Mouse (Mus musculus) lung, adult 2 months (tissue): ENCODE data around the gene Pde4b. TPM values are rescaled to one million over a fixed set of nuclear protein-coding genes. Genes with fewer than 3 reads are reported as not detected.
"Not testable (repeated sequence)": the region's sequence is repeated elsewhere in the genome, so short reads cannot be mapped to it uniquely, and the experiment has no call there.

ENCODE experiments used
- DNase-seq: peaks from one replicate; pipeline ENCODE4 v3.0.0; 2022
- H3K4me1 ChIP-seq: fragments of 200-500 bp; 2 replicates; pipeline ENCODE4 v1.6.1; 2011; ENCODE audit warnings: low read length; ENCODE audit not compliant: control insufficient read depth, insufficient read depth
- H3K4me3 ChIP-seq: fragments of 200-500 bp; replicated peaks from 2 replicates; pipeline ENCODE3; 2011; ENCODE audit warnings: low read depth, mild to moderate bottlenecking, control low read depth, low read length; ENCODE audit errors: extremely low read depth
- CTCF ChIP-seq: fragments of 200-500 bp; IDR thresholded peaks from 2 replicates; pipeline ENCODE4 v1.5.1; 2011; ENCODE audit warnings: mild to moderate bottlenecking, low read length, control low read depth; ENCODE audit not compliant: insufficient read depth
- POLR2A ChIP-seq: fragments of 200-500 bp; IDR thresholded peaks from 2 replicates; pipeline ENCODE4 v1.6.1; 2011; ENCODE audit warnings: low read depth, mild to moderate bottlenecking, control low read depth, low read length, borderline replicate concordance; ENCODE audit errors: extremely low read depth
- WGBS: fragments of 180-500 bp; shearing (Covaris S2); methylation state at CpG from one replicate; pipeline ENCODE4 v1.1.7; 2018; 5-methylcytosine and 5-hydroxymethylcytosine counted together
- polyA plus RNA-seq: library from polyadenylated mRNA; depleted of rRNA; stranded (reverse); fragments of >200 nt; gene quantifications from 2 replicates; pipeline ENCODE4 v1.2.3, GENCODE M21; 2012

Gene Pde4b
- polyA plus RNA-seq, 1 experiment: 23.1 TPM

DNA sequence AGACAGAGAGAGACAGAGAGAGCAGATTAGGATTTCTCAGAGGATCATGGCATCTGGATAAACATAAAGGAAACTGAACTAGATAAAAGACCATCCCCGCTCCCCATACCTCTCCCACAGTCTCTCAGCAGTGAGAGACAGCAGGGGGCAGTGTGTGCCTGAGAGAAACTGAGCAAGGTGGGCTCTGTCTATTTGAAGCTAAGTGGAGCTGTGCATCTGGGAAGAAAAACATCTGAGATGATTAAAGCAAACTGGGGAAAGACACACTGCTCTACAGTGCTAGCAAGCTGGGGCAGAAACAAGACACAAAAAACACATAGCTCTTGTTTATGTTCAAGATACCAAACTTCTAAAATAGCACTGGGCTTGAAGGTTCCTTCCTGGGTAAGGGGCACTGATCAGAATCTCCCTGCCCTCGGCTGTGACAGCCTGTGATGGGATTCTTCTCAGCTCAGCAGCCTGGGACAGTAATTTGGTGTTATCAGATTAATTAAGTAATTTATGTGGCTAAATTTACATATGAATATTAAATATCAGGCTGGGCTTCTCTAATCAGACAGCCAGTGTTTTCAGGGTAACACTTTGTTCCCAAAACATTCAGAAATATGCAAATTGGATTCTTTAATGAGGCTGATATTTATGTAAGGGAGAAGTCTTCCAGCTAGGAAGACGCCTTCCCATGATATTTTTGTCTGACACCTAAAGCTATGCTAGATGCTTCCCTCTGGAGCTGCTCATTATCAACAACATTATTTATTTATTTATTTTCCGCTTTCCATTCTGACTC, 399.0 kb downstream of the Pde4b start:
- Histone ChIP-seq H3K4me3 (no peak overlapping the region), H3K4me1 (no peaks in the 10 kb centered on the region)
- DNase-seq: no peak
- no peak for TF ChIP-seq POLR2A
- peak; percentile 37; the same call in 1 of the 2 replicates for TF ChIP-seq CTCF
- whole genome bisulfite sequencing: 60% methylated on average over 4 of the region's 4 CpGs

- H3K4me1 ChIP-seq: no peaks in the 10 kb centered on the region
- no peak overlapping the region for H3K4me3 ChIP-seq
- no peak for DNase-seq
- TF ChIP-seq CTCF: no peak
- TF ChIP-seq POLR2A: no peak
- WGBS: 74% methylated on average over 3 of the region's 3 CpGs
Measured at GRCm38 (mm10) chr4:102486921-102487240, 399.5 kb downstream of the Pde4b start.

GRCm38 (mm10) chr4:102488000-102488399, 400.7 kb downstream of the Pde4b start:
- 43% methylated on average over 2 of the region's 2 CpGs for WGBS
- TF ChIP-seq CTCF (no peak), POLR2A (no peak)
- Histone ChIP-seq H3K4me3 (no peak overlapping the region), H3K4me1 (no peaks in the 10 kb centered on the region)
- DNase-seq: no peak

GRCm38 (mm10) chr4:102491468-102492123, 404.3 kb downstream of the Pde4b start:
- DNase-seq: no peak
- WGBS: 84% methylated on average over 11 of the region's 11 CpGs
- TF ChIP-seq CTCF: no peak
- no peak for TF ChIP-seq POLR2A
- H3K4me3 ChIP-seq: no peak overlapping the region
- H3K4me1 ChIP-seq: peaks cover 2% of the 10 kb centered on the region; the same call in 1 of the 2 replicates

DNA sequence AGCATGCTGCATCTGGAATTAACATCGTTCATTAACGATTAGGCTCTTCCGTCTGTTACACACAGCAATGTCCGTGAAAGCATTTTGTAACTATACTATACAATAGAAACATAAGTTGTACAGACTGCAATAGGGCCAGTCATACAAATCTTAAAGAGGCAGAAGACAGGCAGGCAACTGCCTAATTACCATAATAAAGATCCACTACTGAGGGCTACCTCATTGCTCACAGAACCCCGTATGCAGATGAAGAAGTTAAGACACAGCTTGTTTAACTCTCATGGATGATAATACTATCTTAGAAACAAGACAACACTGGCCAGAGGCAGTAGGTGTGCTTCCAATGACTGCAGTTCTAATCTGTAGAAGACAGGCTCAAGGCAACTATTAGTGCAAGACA, 405.6 kb downstream of the Pde4b start:
- no peak for DNase-seq
- WGBS: 98% methylated on average over 5 of the region's 5 CpGs

DNA sequence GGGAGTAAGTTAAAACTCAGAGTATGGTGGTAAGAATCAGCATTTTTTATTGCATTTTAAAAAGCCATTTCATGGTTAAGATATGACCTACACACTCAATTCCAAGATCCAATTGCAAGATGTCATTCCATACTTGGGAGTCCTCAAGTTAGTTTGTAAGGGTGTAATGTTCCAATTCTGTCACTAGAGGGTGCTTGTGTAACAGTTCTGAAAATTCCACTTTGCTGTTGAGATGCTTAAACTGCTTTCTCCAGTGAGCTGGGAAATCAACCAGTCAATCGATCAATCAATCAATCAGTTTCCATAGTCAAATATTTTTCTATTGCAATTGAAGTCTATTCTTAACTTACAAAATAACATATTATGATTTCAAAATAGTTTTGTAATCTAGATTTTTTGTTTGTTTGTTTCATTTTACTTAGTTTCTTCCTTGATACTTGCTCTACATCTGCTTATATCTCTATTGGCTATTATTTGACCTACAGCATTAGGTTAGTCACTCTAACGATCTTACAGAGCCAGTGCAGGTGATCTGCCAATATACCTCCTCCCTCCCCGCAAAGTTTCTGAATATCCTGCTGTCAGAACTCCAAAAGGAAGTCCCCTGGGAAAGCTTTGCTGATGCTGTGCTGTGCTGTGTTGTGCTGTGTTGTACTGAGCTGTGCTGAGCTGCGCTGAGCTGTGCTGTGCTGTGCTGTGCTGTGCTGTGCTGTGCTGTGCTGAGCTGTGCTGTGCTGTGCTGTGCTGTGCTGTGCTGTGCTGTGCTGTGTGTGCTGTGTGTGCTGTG, 406.2 kb downstream of the Pde4b start:
- WGBS: 31% methylated on average over 4 of the region's 4 CpGs
- no peak for DNase-seq
- Histone ChIP-seq H3K4me3 (no peak overlapping the region), H3K4me1 (peaks cover 2% of the 10 kb centered on the region; the same call in 1 of the 2 replicates)
- TF ChIP-seq CTCF (peak; percentile 39; the same call in 1 of the 2 replicates), POLR2A (no peak)

More for the DNA sequence above, 405.6 kb downstream of the Pde4b start:
- Histone ChIP-seq H3K4me3 (no peak overlapping the region), H3K4me1 (peaks cover 2% of the 10 kb centered on the region; the same call in 1 of the 2 replicates)
- no peak for TF ChIP-seq CTCF
- TF ChIP-seq POLR2A: no peak

GRCm38 (mm10) chr4:102494203-102494602, 406.9 kb downstream of the Pde4b start:
- 91% methylated on average over 10 of the region's 10 CpGs for WGBS
- DNase-seq, H3K4me3 ChIP-seq, H3K4me1 ChIP-seq: not testable (repeated sequence)

DNA sequence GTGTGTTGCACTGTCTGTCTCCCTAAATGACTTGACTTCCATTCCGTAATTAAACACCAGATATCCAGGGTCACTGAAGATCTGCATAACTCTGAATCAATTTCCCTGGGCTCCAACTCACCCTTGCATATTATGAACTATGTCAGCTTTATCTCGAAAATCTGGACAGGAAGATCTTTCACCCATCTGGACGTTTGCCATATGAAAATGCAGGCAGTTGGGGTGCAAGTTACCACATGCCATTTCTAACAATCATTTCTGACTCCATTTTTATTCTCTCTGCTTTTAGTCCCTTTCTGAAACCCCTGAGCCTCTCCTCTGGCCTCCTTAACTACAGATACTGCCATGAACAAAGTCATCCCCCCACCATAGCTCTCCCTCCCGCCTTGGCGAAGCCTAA, 407.7 kb downstream of the Pde4b start:
- DNase-seq: no peak
- no peak overlapping the region for H3K4me3 ChIP-seq
- TF ChIP-seq CTCF (no peak), POLR2A (no peak)
- WGBS: 48% methylated on average over 5 of the region's 5 CpGs
- peaks cover 2% of the 10 kb centered on the region; the same call in 1 of the 2 replicates for H3K4me1 ChIP-seq

- 20% methylated on average over 5 of the region's 5 CpGs for WGBS
- no peak overlapping the region for H3K4me3 ChIP-seq
- TF ChIP-seq CTCF (no peak), POLR2A (no peak)
- peaks cover 2% of the 10 kb centered on the region; the same call in 1 of the 2 replicates for H3K4me1 ChIP-seq
- no peak for DNase-seq
Measured at GRCm38 (mm10) chr4:102495474-102495873, 408.1 kb downstream of the Pde4b start.
